Mouse (Mus musculus) spleen, postnatal 4 days (tissue): ENCODE measurements at regions not wholly inside any gene's neighbourhood (a gene's known extent, or its start where the extent isn't known, plus 50 kb on each side); places are given as distances from the start of the nearest gene placed in this dataset.

ENCODE experiments used
- DNase-seq, 2 experiments: peaks; one replicate each; pipeline ENCODE4 v3.0.0; 2022; ENCODE audit warnings: low spot score in 2 of 2

- peak in 1 of 2 experiments; percentile 34 for DNase-seq
Observed at GRCm38 (mm10) chr2:161177355-161178021, 68.6 kb upstream of the Chd6 start.

- no peak for DNase-seq
Observed at GRCm38 (mm10) chr2:161166681-161167080, 57.8 kb upstream of the Chd6 start.

GRCm38 (mm10) chr2:161165495-161165894, 56.6 kb upstream of the Chd6 start:
- DNase-seq, result no peak

- DNase-seq, result no peak
Observed at GRCm38 (mm10) chr2:161164320-161164719, 55.4 kb upstream of the Chd6 start.
